Mouse (Mus musculus) megakaryocyte, embryonic 14.5 days (primary cell): Measurements from ENCODE around the gene Tysnd1.

Source experiments
- FLI1 ChIP-seq: IDR thresholded peaks from 2 replicates; pipeline ENCODE4 v1.6.1; 2012; ENCODE audit warnings: low read length, inconsistent platforms, mixed read lengths
- GATA1 ChIP-seq: IDR thresholded peaks from 3 replicates; pipeline ENCODE4 v1.6.1; 2012; ENCODE audit warnings: mixed read lengths, low read length, inconsistent platforms, borderline replicate concordance

GRCm38 (mm10) chr10:61669896-61670295, 25.4 kb upstream of the Tysnd1 start:
- TF ChIP-seq GATA1 (no peak), FLI1 (no peak)
